Mouse (Mus musculus) forebrain, embryonic 15.5 days (tissue): ENCODE measurements around the gene Bcl6b. TPM values are rescaled to one million over a fixed set of nuclear protein-coding genes. Genes with fewer than 3 reads are reported as not detected.

Source experiments
- ATAC-seq: fragments of 200-750 bp; cut with Nextera tagmentation; replicated peaks from 2 replicates; pipeline ENCODE4 v1.8.0; 2017; ENCODE audit warnings: mild to moderate bottlenecking, moderate TSS enrichment, moderate library complexity
- H3K27ac ChIP-seq: fragments of 300-500 bp; sonication (generic); replicated peaks from 2 replicates; pipeline ENCODE4 v1.5.1; 2015; ENCODE audit warnings: mild to moderate bottlenecking, inconsistent platforms
- H3K27me3 ChIP-seq: fragments of 300-500 bp; sonication (generic); 2 replicates; pipeline ENCODE4 v1.6.1; 2015; ENCODE audit warnings: inconsistent platforms
- H3K36me3 ChIP-seq: fragments of 300-500 bp; sonication (generic); 2 replicates; pipeline ENCODE4 v1.6.1; 2015; ENCODE audit warnings: mild to moderate bottlenecking, inconsistent platforms
- H3K4me1 ChIP-seq: fragments of 300-500 bp; sonication (generic); 2 replicates; pipeline ENCODE4 v1.6.1; 2015; ENCODE audit warnings: inconsistent platforms
- H3K4me2 ChIP-seq: fragments of 300-500 bp; sonication (generic); replicated peaks from 2 replicates; pipeline ENCODE4 v1.6.1; 2015; ENCODE audit warnings: mild to moderate bottlenecking, inconsistent platforms
- H3K4me3 ChIP-seq: fragments of 300-500 bp; sonication (generic); 2 replicates; pipeline ENCODE4 v1.5.1; 2015; ENCODE audit warnings: mild to moderate bottlenecking, inconsistent platforms
- H3K9ac ChIP-seq: fragments of 300-500 bp; sonication (generic); replicated peaks from 2 replicates; pipeline ENCODE4 v1.6.1; 2015; ENCODE audit warnings: mild to moderate bottlenecking, inconsistent platforms
- H3K9me3 ChIP-seq: fragments of 300-500 bp; sonication (generic); 2 replicates; pipeline ENCODE4 v1.6.1; 2016; ENCODE audit warnings: inconsistent platforms
- WGBS: fragments of 180-500 bp; shearing (Covaris S2); methylation state at CpG from one replicate; pipeline ENCODE4 v1.1.7; 2015; ENCODE audit warnings: mixed read lengths; 5-methylcytosine and 5-hydroxymethylcytosine counted together
- polyA plus RNA-seq: library from polyadenylated mRNA; unstranded; fragments of >200 nt; fragmentation: Nextera tagmentation; extraction: Ambion mirVana; gene quantifications from 2 replicates; pipeline ENCODE4 v1.2.1, GENCODE M21; 2015

Bcl6b gene
- polyA plus RNA-seq, 1 experiment from 2014 or later: 5.7 TPM

GRCm38 (mm10) chr11:70218741-70219470 is 10.7 kb downstream of the Bcl6b start:
- WGBS: 86% methylated on average over 15 of the region's 15 CpGs
- Histone ChIP-seq H3K4me1 (peaks cover 41% of the 10 kb centered on the region), H3K9ac (no peak overlapping the region), H3K36me3 (peaks cover 3% of the 10 kb centered on the region; the same call in 1 of the 2 replicates), H3K4me2 (peak overlapping the region; percentile 82), H3K9me3 (no peaks in the 10 kb centered on the region), H3K27ac (no peak overlapping the region), H3K4me3 (peak overlapping the region; percentile 64; the same call in 1 of the 2 replicates), H3K27me3 (peaks cover 31% of the 10 kb centered on the region)
- ATAC-seq: no peak

GRCm38 (mm10) chr11:70218039-70218438 is 11.6 kb downstream of the Bcl6b start:
- Histone ChIP-seq H3K4me3 (no peak overlapping the region), H3K27ac (no peak overlapping the region), H3K4me1 (peaks cover 48% of the 10 kb centered on the region), H3K9me3 (no peaks in the 10 kb centered on the region), H3K27me3 (peaks cover 40% of the 10 kb centered on the region), H3K36me3 (peaks cover 3% of the 10 kb centered on the region; the same call in 1 of the 2 replicates), H3K4me2 (no peak overlapping the region), H3K9ac (no peak overlapping the region)
- no peak for ATAC-seq
- WGBS: 92% methylated on average over 4 of the region's 4 CpGs

- no peak overlapping the region for H3K27ac ChIP-seq
- H3K4me1 ChIP-seq: peaks cover 37% of the 10 kb centered on the region
- no peak for ATAC-seq
- WGBS: 49% methylated on average over 3 of the region's 3 CpGs
- no peaks in the 10 kb centered on the region for H3K9me3 ChIP-seq
- no peak overlapping the region for H3K4me3 ChIP-seq
- peaks cover 49% of the 10 kb centered on the region for H3K27me3 ChIP-seq
- H3K36me3 ChIP-seq: peaks cover 3% of the 10 kb centered on the region; the same call in 1 of the 2 replicates
- H3K4me2 ChIP-seq: no peak overlapping the region
- H3K9ac ChIP-seq: no peak overlapping the region
Measured at GRCm38 (mm10) chr11:70216103-70216502, 13.5 kb downstream of the Bcl6b start.

- Histone ChIP-seq H3K9me3 (no peaks in the 10 kb centered on the region), H3K36me3 (peaks cover 3% of the 10 kb centered on the region; the same call in 1 of the 2 replicates), H3K27ac (no peak overlapping the region), H3K4me3 (0 out of 2 replicates have a peak overlapping the region, but pooled peaks have one; percentile 39), H3K4me1 (peaks cover 37% of the 10 kb centered on the region), H3K4me2 (no peak overlapping the region), H3K27me3 (peaks cover 49% of the 10 kb centered on the region), H3K9ac (no peak overlapping the region)
- no peak for ATAC-seq
- WGBS: 12% methylated on average over 22 of the region's 22 CpGs
Measured at GRCm38 (mm10) chr11:70215301-70215700, 14.3 kb downstream of the Bcl6b start.

- Histone ChIP-seq H3K27ac (no peak overlapping the region), H3K9me3 (no peaks in the 10 kb centered on the region), H3K4me3 (peak overlapping the region; percentile 39), H3K4me2 (peak overlapping the region; percentile 65), H3K9ac (no peak overlapping the region), H3K36me3 (peaks cover 3% of the 10 kb centered on the region; the same call in 1 of the 2 replicates), H3K4me1 (peaks cover 34% of the 10 kb centered on the region), H3K27me3 (peaks cover 49% of the 10 kb centered on the region)
- WGBS: 6% methylated on average over 18 of the region's 18 CpGs
- no peak for ATAC-seq
Measured at GRCm38 (mm10) chr11:70214856-70215209, 14.8 kb downstream of the Bcl6b start.

- Histone ChIP-seq H3K4me1 (peaks cover 28% of the 10 kb centered on the region), H3K36me3 (peaks cover 3% of the 10 kb centered on the region; the same call in 1 of the 2 replicates), H3K27me3 (peaks cover 49% of the 10 kb centered on the region), H3K9me3 (no peaks in the 10 kb centered on the region), H3K27ac (no peak overlapping the region), H3K4me3 (peak overlapping the region; percentile 39), H3K9ac (peak overlapping the region; percentile 41), H3K4me2 (peak overlapping the region; percentile 65)
- WGBS: 1% methylated on average over 46 of the region's 46 CpGs
- ATAC-seq: peak; percentile 46; the same call in 1 of the 2 replicates
Measured at GRCm38 (mm10) chr11:70214191-70214855, 15.3 kb downstream of the Bcl6b start.

- Histone ChIP-seq H3K27ac (no peak overlapping the region), H3K9ac (peak overlapping the region; percentile 41), H3K4me1 (peaks cover 23% of the 10 kb centered on the region), H3K36me3 (peaks cover 3% of the 10 kb centered on the region; the same call in 1 of the 2 replicates), H3K4me3 (peak overlapping the region; percentile 39), H3K9me3 (no peaks in the 10 kb centered on the region), H3K4me2 (peak overlapping the region; percentile 65), H3K27me3 (peaks cover 49% of the 10 kb centered on the region)
- WGBS: 3% methylated on average over 26 of the region's 26 CpGs
- ATAC-seq: peak; percentile 36; the same call in 1 of the 2 replicates
Measured at GRCm38 (mm10) chr11:70213736-70214135, 15.9 kb downstream of the Bcl6b start.

- H3K27me3 ChIP-seq: peaks cover 49% of the 10 kb centered on the region
- 6% methylated on average over 9 of the region's 9 CpGs for WGBS
Measured at GRCm38 (mm10) chr11:70212896-70213295, 16.7 kb downstream of the Bcl6b start.

GRCm38 (mm10) chr11:70212423-70212822 is 17.2 kb downstream of the Bcl6b start, which contains the start of gene Slc16a11:
Gene Slc16a11 (plus strand): TSS chr11:70212752.
- Histone ChIP-seq H3K4me3 (peak within 1 kb of the TSS; percentile 39), H3K9ac (0 out of 2 replicates have a peak within 1 kb of the TSS, but pooled peaks have one; percentile 41), H3K36me3 (peaks cover 3% of the 10 kb centered on the region; the same call in 1 of the 2 replicates), H3K9me3 (no peaks in the 10 kb centered on the region), H3K27ac (no peak within 1 kb of the TSS), H3K4me1 (peaks cover 18% of the 10 kb centered on the region), H3K27me3 (peaks cover 49% of the 10 kb centered on the region), H3K4me2 (peak within 1 kb of the TSS; percentile 65)
- WGBS: 66% methylated on average over 6 of the region's 6 CpGs
- ATAC-seq: no peak

More at GRCm38 (mm10) chr11:70212896-70213295, 16.7 kb downstream of the Bcl6b start:
- H3K27ac ChIP-seq: no peak overlapping the region
- H3K9me3 ChIP-seq: no peaks in the 10 kb centered on the region
- no peak overlapping the region for H3K9ac ChIP-seq
- no peak overlapping the region; the same call in 1 of the 2 replicates for H3K4me3 ChIP-seq
- peaks cover 3% of the 10 kb centered on the region; the same call in 1 of the 2 replicates for H3K36me3 ChIP-seq
- H3K4me2 ChIP-seq: no peak overlapping the region
- peaks cover 18% of the 10 kb centered on the region for H3K4me1 ChIP-seq
- no peak for ATAC-seq

GRCm38 (mm10) chr11:70211972-70212371 is 17.6 kb downstream of the Bcl6b start:
- 72% methylated on average over 6 of the region's 6 CpGs for WGBS
- H3K36me3 ChIP-seq: peaks cover 3% of the 10 kb centered on the region; the same call in 1 of the 2 replicates
- H3K9me3 ChIP-seq: no peaks in the 10 kb centered on the region
- no peak for ATAC-seq
- no peak overlapping the region for H3K27ac ChIP-seq
- H3K4me1 ChIP-seq: peaks cover 18% of the 10 kb centered on the region
- peaks cover 47% of the 10 kb centered on the region for H3K27me3 ChIP-seq
- no peak overlapping the region for H3K4me3 ChIP-seq
- no peak overlapping the region for H3K4me2 ChIP-seq
- H3K9ac ChIP-seq: no peak overlapping the region

- H3K36me3 ChIP-seq: no peaks in the 10 kb centered on the region
- 96% methylated on average over 2 of the region's 2 CpGs for WGBS
- H3K4me2 ChIP-seq: no peak overlapping the region
- ATAC-seq: no peak
- H3K4me3 ChIP-seq: no peak overlapping the region
- H3K27me3 ChIP-seq: peaks cover 36% of the 10 kb centered on the region
- peaks cover 18% of the 10 kb centered on the region for H3K4me1 ChIP-seq
- H3K9ac ChIP-seq: no peak overlapping the region
- no peaks in the 10 kb centered on the region for H3K9me3 ChIP-seq
- H3K27ac ChIP-seq: no peak overlapping the region
Measured at GRCm38 (mm10) chr11:70210681-70211080, 18.9 kb downstream of the Bcl6b start.
